Comparison of ENCODE assay signal across 8 mouse cellular contexts in the genomic region with DNA sequence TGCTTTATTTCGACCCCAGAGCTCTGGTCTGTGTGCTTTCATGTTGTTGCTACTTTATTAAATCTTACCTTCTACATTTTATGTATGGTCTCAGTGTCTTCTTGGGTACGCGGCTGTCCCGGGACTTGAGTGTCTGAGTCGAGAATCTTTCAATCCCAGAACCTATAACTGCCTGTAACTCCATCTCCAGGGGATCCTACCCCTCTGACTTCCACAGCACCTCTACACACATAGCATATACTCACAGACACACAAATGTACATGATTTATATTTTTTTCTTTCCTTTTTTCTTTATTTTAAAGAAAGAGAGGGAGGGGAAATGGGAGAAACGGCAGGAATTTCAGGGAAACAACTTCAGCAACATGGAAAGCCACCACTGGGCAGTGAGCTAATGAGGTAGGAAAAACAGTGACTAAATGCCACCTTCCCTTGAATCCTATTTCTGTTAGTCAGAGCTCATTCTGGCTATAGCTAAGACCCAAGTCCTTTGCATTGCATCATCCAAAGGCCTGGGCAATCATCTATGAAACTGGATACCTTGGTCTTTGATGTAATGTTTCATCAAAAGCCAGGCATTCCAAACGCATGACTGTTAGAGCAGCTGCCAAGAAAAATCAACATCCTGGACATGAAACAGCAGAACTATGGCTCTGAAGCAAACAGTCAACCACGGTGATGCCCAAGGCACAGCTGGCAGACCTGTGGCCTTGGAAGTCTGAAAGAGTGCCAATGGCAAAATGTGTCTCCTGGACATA. TPM values are rescaled to one million over a fixed set of nuclear protein-coding genes. Genes with fewer than 3 reads are reported as not detected.
DNase-seq lines count a peak whose midpoint lies in the region; ATAC-seq and TF ChIP-seq lines count a peak whose summit lies in the region.

No protein-coding gene starts in this region.

- peak; percentile 13 for DNase-seq in forebrain, embryonic 14.5 days (ENCODE audit: low spot score)
- no peak for DNase-seq in forebrain, postnatal 0 days
- DNase-seq in embryonic facial prominence, embryonic 14.5 days (ENCODE audit: low spot score) = peak; percentile 90
- DNase-seq in lung, postnatal 10 days = peak; percentile 59
- DNase-seq in T-cell, adult 2 months (ENCODE audit: low spot score) = no peak
- no peak for DNase-seq in frontal cortex, postnatal 14 days (ENCODE audit: low spot score in 2 of 2)
- DNase-seq in forebrain, embryonic 10.5 days (ENCODE audit: extremely low spot score, low spot score) = no peak

- H3K36me3 ChIP-seq in forebrain, embryonic 14.5 days (ENCODE audit: control insufficient read depth, insufficient read depth, low read length) = no peaks in the 10 kb centered on the region
- no peaks in the 10 kb centered on the region for H3K36me3 ChIP-seq in forebrain, postnatal 0 days (ENCODE audit: insufficient read depth)
- no peaks in the 10 kb centered on the region for H3K36me3 ChIP-seq in embryonic facial prominence, embryonic 14.5 days (ENCODE audit: control insufficient read depth, insufficient read depth, low read length)
- H3K36me3 ChIP-seq in intestine, postnatal 0 days (ENCODE audit: control insufficient read depth, insufficient read depth) = no peaks in the 10 kb centered on the region
- no peaks in the 10 kb centered on the region for H3K36me3 ChIP-seq in forebrain, embryonic 10.5 days (replicated peaks)

- TF ChIP-seq CTCF in forebrain, postnatal 0 days (IDR thresholded peaks at IDR 0.05; ENCODE audit: low read depth) = no peak
- TF ChIP-seq CTCF in intestine, postnatal 0 days (IDR thresholded peaks at IDR 0.05; ENCODE audit: low read depth) = no peak

- H3K9me3 ChIP-seq in forebrain, embryonic 14.5 days (replicated peaks; ENCODE audit: control insufficient read depth, low read length) = no peaks in the 10 kb centered on the region
- no peaks in the 10 kb centered on the region for H3K9me3 ChIP-seq in forebrain, postnatal 0 days (ENCODE audit: low read length)
- H3K9me3 ChIP-seq in embryonic facial prominence, embryonic 14.5 days (ENCODE audit: control insufficient read depth, low read length) = peaks cover 6% of the 10 kb centered on the region; the same call in 1 of the 2 replicates
- H3K9me3 ChIP-seq in intestine, postnatal 0 days (ENCODE audit: control insufficient read depth) = no peaks in the 10 kb centered on the region
- H3K9me3 ChIP-seq in forebrain, embryonic 10.5 days = no peaks in the 10 kb centered on the region

- H3K4me2 ChIP-seq in forebrain, embryonic 14.5 days (ENCODE audit: low read length) = no peak overlapping the region
- no peak overlapping the region for H3K4me2 ChIP-seq in forebrain, postnatal 0 days (ENCODE audit: low read depth)
- no peak overlapping the region for H3K4me2 ChIP-seq in embryonic facial prominence, embryonic 14.5 days (ENCODE audit: low read depth, low read length)
- H3K4me2 ChIP-seq in intestine, postnatal 0 days (replicated peaks; ENCODE audit: low read depth) = no peak overlapping the region

- 90% methylated on average over 8 of the region's 8 CpGs for WGBS in forebrain, embryonic 14.5 days
- WGBS in forebrain, postnatal 0 days = 86% methylated on average over 8 of the region's 8 CpGs
- 62% methylated on average over 8 of the region's 8 CpGs for WGBS in embryonic facial prominence, embryonic 14.5 days
- WGBS in intestine, postnatal 0 days = 66% methylated on average over 8 of the region's 8 CpGs
- 86% methylated on average over 8 of the region's 8 CpGs for WGBS in forebrain, embryonic 10.5 days

- no peak overlapping the region for H3K27ac ChIP-seq in forebrain, embryonic 14.5 days (ENCODE audit: low read depth, low read length)
- H3K27ac ChIP-seq in forebrain, postnatal 0 days (ENCODE audit: low read depth, low read length) = no peak overlapping the region
- H3K27ac ChIP-seq in embryonic facial prominence, embryonic 14.5 days (replicated peaks; ENCODE audit: low read depth, low read length) = peak overlapping the region; percentile 50; the same call in 1 of the 2 replicates
- H3K27ac ChIP-seq in intestine, postnatal 0 days (ENCODE audit: low read depth, low read length) = no peak overlapping the region
- H3K27ac ChIP-seq in forebrain, embryonic 10.5 days = no peak overlapping the region

- no peaks in the 10 kb centered on the region for H3K4me1 ChIP-seq in forebrain, embryonic 14.5 days (ENCODE audit: control insufficient read depth, insufficient read depth, low read length)
- no peaks in the 10 kb centered on the region for H3K4me1 ChIP-seq in forebrain, postnatal 0 days (ENCODE audit: insufficient read depth)
- H3K4me1 ChIP-seq in embryonic facial prominence, embryonic 14.5 days (ENCODE audit: control insufficient read depth, insufficient read depth, low read length) = 0 out of 2 replicates have a peak, but pooled peaks cover 7% of the 10 kb centered on the region
- H3K4me1 ChIP-seq in intestine, postnatal 0 days (replicated peaks; ENCODE audit: control insufficient read depth, insufficient read depth, low read length) = peaks cover 5% of the 10 kb centered on the region; the same call in 1 of the 2 replicates
- H3K4me1 ChIP-seq in forebrain, embryonic 10.5 days = 0 out of 2 replicates have a peak, but pooled peaks cover 2% of the 10 kb centered on the region

- H3K27me3 ChIP-seq in forebrain, embryonic 14.5 days (replicated peaks; ENCODE audit: control insufficient read depth, insufficient read depth, low read length) = no peaks in the 10 kb centered on the region
- no peaks in the 10 kb centered on the region for H3K27me3 ChIP-seq in forebrain, postnatal 0 days (ENCODE audit: insufficient read depth, low read length)
- H3K27me3 ChIP-seq in embryonic facial prominence, embryonic 14.5 days (replicated peaks; ENCODE audit: control insufficient read depth, insufficient read depth, low read length) = no peaks in the 10 kb centered on the region
- H3K27me3 ChIP-seq in intestine, postnatal 0 days (replicated peaks; ENCODE audit: control insufficient read depth, insufficient read depth, low read length) = no peaks in the 10 kb centered on the region
- H3K27me3 ChIP-seq in forebrain, embryonic 10.5 days (ENCODE audit: poor library complexity, severe bottlenecking) = no peaks in the 10 kb centered on the region

- H3K9ac ChIP-seq in forebrain, embryonic 14.5 days (ENCODE audit: low read length) = no peak overlapping the region
- H3K9ac ChIP-seq in forebrain, postnatal 0 days = no peak overlapping the region
- no peak overlapping the region for H3K9ac ChIP-seq in embryonic facial prominence, embryonic 14.5 days (ENCODE audit: low read depth, low read length)
- no peak overlapping the region for H3K9ac ChIP-seq in intestine, postnatal 0 days (ENCODE audit: low read depth, low read length)

- no peak for ATAC-seq in forebrain, embryonic 14.5 days
- ATAC-seq in forebrain, postnatal 0 days = no peak
- peak; percentile 85 for ATAC-seq in embryonic facial prominence, embryonic 14.5 days (ENCODE audit: low read depth)
- ATAC-seq in intestine, postnatal 0 days = peak; percentile 71

- no peak overlapping the region for H3K4me3 ChIP-seq in forebrain, embryonic 14.5 days (ENCODE audit: low read depth, low read length)
- H3K4me3 ChIP-seq in forebrain, postnatal 0 days (ENCODE audit: low read depth, low read length) = no peak overlapping the region
- H3K4me3 ChIP-seq in embryonic facial prominence, embryonic 14.5 days (ENCODE audit: low read depth, low read length) = no peak overlapping the region
- H3K4me3 ChIP-seq in intestine, postnatal 0 days (ENCODE audit: low read depth, low read length) = no peak overlapping the region
- no peak overlapping the region for H3K4me3 ChIP-seq in forebrain, embryonic 10.5 days

RNA-seq across cellular contexts. Expression of a gene that starts 16.1 kb away (rescaled TPM):
- polyA plus RNA-seq in forebrain, embryonic 14.5 days (2014; fragmentation: Nextera tagmentation; extraction: Ambion mirVana) = 182 and 209 TPM in 2 replicates
- 85.7 and 107 TPM in 2 replicates for total RNA-seq in forebrain, postnatal 0 days (2014; rRNA removed)
- 101 and 132 TPM in 2 replicates for polyA plus RNA-seq in forebrain, postnatal 0 days (2015; fragmentation: Nextera tagmentation; extraction: Ambion mirVana)
- 210 and 211 TPM in 2 replicates for polyA plus RNA-seq in embryonic facial prominence, embryonic 14.5 days (2014; fragmentation: Nextera tagmentation; extraction: Ambion mirVana)
- polyA plus RNA-seq in intestine, postnatal 0 days (2015; fragmentation: Nextera tagmentation; extraction: Ambion mirVana) = 149 and 151 TPM in 2 replicates
- polyA plus RNA-seq in forebrain, embryonic 10.5 days (2016; fragmentation: Nextera tagmentation; extraction: Ambion mirVana) = 405 and 428 TPM in 2 replicates

Comparison
In these comparisons a context has a peak if more than half of its experiments do, and no peak if none do; other contexts are left out.
1. DNase-seq: peak in forebrain, embryonic 14.5 days (single experiment), embryonic facial prominence, embryonic 14.5 days (single experiment) and lung, postnatal 10 days (single experiment); none in forebrain, postnatal 0 days (single experiment), T-cell, adult 2 months (single experiment), frontal cortex, postnatal 14 days (0 of 2) and forebrain, embryonic 10.5 days (single experiment).
2. ATAC-seq: peak in embryonic facial prominence, embryonic 14.5 days (single experiment) and intestine, postnatal 0 days (single experiment); none in forebrain, embryonic 14.5 days (single experiment) and forebrain, postnatal 0 days (single experiment).